Mouse (Mus musculus) left cerebral cortex, adult 2 months (tissue): ENCODE results near the gene Neurog3. TPM values are rescaled to one million over a fixed set of nuclear protein-coding genes. Genes with fewer than 3 reads are reported as not detected.

ENCODE experiments used
- DNase-seq, 2 experiments: peaks; one replicate each; pipeline ENCODE4 v3.0.0; 2021 to 2022; ENCODE audit warnings: low spot score in 2 of 2, mixed read lengths in 1 of 2; ENCODE audit errors: extremely low spot score in 1 of 2
- H3K27ac ChIP-seq: fragments of 200-600 bp; 2 replicates; pipeline ENCODE4 v1.8.1; 2022
- H3K4me3 ChIP-seq: fragments of 200-600 bp; 2 replicates; pipeline ENCODE4 v1.8.1; 2022
- CTCF ChIP-seq: fragments of 200-600 bp; IDR thresholded peaks from 2 replicates; pipeline ENCODE4 v1.8.1; 2022; ENCODE audit warnings: antibody characterized with exemption, mild to moderate bottlenecking, moderate library complexity
- intact Hi-C: fragments of 180-260 bp; cut with DNase I; formaldehyde crosslinking; loops from one replicate; pipeline ENCODE4 v1.15.1; 2025
- total RNA-seq, 2 experiments: library from RNA; stranded (reverse); gene quantifications; 2 replicates each; pipeline ENCODE4 v1.2.3; 2021

Gene Neurog3
- total RNA-seq, 2 experiments from 2014 or later, result not detected

- no peak for TF ChIP-seq CTCF
- intact Hi-C loops, result no loop called here
- no peak overlapping the region for H3K4me3 ChIP-seq
Observed at GRCm38 (mm10) chr10:62107048-62107447, 25.8 kb upstream of the Neurog3 start.

GRCm38 (mm10) chr10:62110504-62111206 lies 22.2 kb upstream of the Neurog3 start:
- peak; percentile 90 to 97 for DNase-seq
- H3K27ac ChIP-seq, result peak overlapping the region; percentile 94
- peak overlapping the region; percentile 92 for H3K4me3 ChIP-seq
- intact Hi-C loops, result no loop called here
- TF ChIP-seq CTCF, result peak; percentile 99

More at GRCm38 (mm10) chr10:62107048-62107447, 25.8 kb upstream of the Neurog3 start:
- H3K27ac ChIP-seq, result no peak overlapping the region
- DNase-seq, result no peak

GRCm38 (mm10) chr10:62111207-62111576 lies 21.7 kb upstream of the Neurog3 start:
- peak overlapping the region; percentile 94 for H3K27ac ChIP-seq
- intact Hi-C loops, result no loop called here
- TF ChIP-seq CTCF, result no peak
- peak overlapping the region; percentile 92 for H3K4me3 ChIP-seq
- peak; percentile 40 to 56 for DNase-seq

- TF ChIP-seq CTCF, result no peak
- Histone ChIP-seq H3K4me3 (no peak overlapping the region), H3K27ac (no peak overlapping the region)
- intact Hi-C loops, result no loop called here
- DNase-seq, result no peak
Observed at GRCm38 (mm10) chr10:62113865-62114647, 18.8 kb upstream of the Neurog3 start.

- intact Hi-C loops, result no loop called here
- TF ChIP-seq CTCF, result peak; percentile 49
- Histone ChIP-seq H3K27ac (no peak overlapping the region), H3K4me3 (no peak overlapping the region)
- DNase-seq, result no peak
Observed at GRCm38 (mm10) chr10:62127137-62127536, 5.8 kb upstream of the Neurog3 start.

- no peak for DNase-seq
- no peak overlapping the region for H3K27ac ChIP-seq
- intact Hi-C loops, result no loop called here
- TF ChIP-seq CTCF, result no peak
- no peak overlapping the region for H3K4me3 ChIP-seq
Observed at GRCm38 (mm10) chr10:62127711-62128231, 5.1 kb upstream of the Neurog3 start.

- Histone ChIP-seq H3K27ac (no peak overlapping the region), H3K4me3 (no peak overlapping the region)
- DNase-seq, result peak; percentile 44 to 58
- intact Hi-C loops, result no loop called here
- TF ChIP-seq CTCF, result no peak
Observed at GRCm38 (mm10) chr10:62128316-62128951, 4.5 kb upstream of the Neurog3 start.

GRCm38 (mm10) chr10:62135696-62136470 lies 3.0 kb downstream of the Neurog3 start:
- intact Hi-C loops, result no loop called here
- H3K4me3 ChIP-seq, result no peak overlapping the region
- TF ChIP-seq CTCF, result no peak
- H3K27ac ChIP-seq, result no peak overlapping the region
- no peak for DNase-seq

- H3K4me3 ChIP-seq, result no peak overlapping the region
- DNase-seq, result no peak
- TF ChIP-seq CTCF, result no peak
- no peak overlapping the region for H3K27ac ChIP-seq
- intact Hi-C loops, result no loop called here
Observed at GRCm38 (mm10) chr10:62137150-62137549, 4.3 kb downstream of the Neurog3 start.

GRCm38 (mm10) chr10:62138040-62138439 lies 5.2 kb downstream of the Neurog3 start:
- intact Hi-C loops, result no loop called here
- no peak for TF ChIP-seq CTCF
- Histone ChIP-seq H3K27ac (no peak overlapping the region), H3K4me3 (no peak overlapping the region)
- DNase-seq, result no peak

- intact Hi-C loops, result no loop called here
- DNase-seq, result no peak
- no peak for TF ChIP-seq CTCF
- H3K4me3 ChIP-seq, result no peak within 1 kb of the TSS
- no peak within 1 kb of the TSS for H3K27ac ChIP-seq
Observed at GRCm38 (mm10) chr10:62143820-62144219, 10.9 kb downstream of the Neurog3 start, which contains the start of gene Fam241b. TSS of gene Fam241b (minus strand) at chr10:62143920.
